Mouse (Mus musculus): ENCODE data around the gene Olfr1393. TPM values are rescaled to one million over a fixed set of nuclear protein-coding genes. Genes with fewer than 3 reads are reported as not detected.
A peak's percentile ranks its signal among the peaks of the same experiment; 100 is the strongest.
"Not testable (repeated sequence)": the region's sequence is repeated elsewhere in the genome, so short reads cannot be mapped to it uniquely, and the experiment has no call there.

Gene Olfr1393
- total RNA-seq, 2 experiments from 2014 or later, result 0.09 TPM; not detected in 1

DNA sequence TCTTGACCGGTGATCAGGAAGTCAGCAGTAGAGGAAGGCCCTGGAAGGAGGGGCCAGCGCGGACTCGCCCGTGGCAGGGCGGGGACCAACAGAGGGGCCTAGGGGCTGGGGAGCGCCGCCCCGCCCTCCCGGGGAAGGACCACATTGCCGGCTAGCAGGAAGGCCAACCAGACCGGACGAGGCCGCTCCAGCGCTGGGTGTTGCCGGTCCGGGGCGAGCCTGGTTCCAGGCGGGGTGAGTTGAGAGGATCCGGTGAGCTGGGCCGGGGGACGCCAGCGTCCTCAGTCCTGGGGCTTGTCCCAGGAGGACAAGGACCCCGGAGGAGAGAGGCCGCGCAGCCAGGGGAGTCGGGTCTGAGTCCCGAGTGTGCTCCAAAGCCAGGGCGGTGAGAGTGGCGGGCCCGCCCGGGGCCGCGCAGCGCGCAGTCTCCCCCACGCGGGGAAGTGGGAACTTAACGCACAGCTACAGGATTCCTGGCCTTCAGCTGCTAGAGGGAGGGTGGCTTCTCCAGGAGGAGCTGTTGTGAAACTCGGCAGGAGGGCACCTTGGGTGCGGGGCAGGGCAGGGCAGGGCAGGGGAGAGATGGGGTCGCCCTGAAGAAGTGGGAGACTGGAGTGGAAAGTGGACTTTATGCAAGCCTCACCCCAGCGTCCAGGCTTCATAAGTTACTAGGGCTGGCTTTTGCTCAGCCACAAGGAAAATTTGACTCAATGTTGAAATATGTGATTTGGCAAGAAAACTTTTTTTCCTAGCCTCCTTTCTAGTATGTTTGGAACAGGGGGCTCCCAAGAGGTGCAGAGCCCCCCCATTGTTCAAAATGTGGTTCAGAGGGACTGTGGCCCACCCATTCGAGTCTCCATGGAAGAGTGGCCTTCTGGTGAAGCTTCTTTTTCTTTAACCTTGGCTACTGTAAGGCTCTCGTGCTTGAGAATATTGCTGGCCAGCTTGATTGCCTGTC is 27.4 kb upstream of the Olfr1393 start:
- peak; percentile 89 for DNase-seq (ENCODE audit: low spot score)

DNA sequence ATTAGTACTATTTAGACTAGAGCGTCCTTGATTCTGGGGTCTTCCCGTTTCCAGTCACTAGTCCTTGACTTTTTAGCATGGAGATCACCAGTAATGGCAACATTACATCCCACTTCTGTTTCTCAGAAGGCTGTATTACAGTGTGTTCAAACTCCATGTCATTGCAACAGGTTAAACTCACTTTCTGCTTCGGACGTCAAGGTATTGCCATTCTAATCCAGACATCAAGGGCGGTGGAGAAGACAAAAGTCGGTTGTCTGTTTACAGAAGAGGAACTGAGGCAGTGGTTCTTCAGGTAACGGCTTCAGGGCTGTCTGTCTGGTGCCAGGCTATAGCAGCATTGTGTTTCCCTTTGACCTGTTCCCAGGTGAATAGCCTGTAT is 26.7 kb upstream of the Olfr1393 start:
- DNase-seq (ENCODE audit: low spot score), result no peak

DNA sequence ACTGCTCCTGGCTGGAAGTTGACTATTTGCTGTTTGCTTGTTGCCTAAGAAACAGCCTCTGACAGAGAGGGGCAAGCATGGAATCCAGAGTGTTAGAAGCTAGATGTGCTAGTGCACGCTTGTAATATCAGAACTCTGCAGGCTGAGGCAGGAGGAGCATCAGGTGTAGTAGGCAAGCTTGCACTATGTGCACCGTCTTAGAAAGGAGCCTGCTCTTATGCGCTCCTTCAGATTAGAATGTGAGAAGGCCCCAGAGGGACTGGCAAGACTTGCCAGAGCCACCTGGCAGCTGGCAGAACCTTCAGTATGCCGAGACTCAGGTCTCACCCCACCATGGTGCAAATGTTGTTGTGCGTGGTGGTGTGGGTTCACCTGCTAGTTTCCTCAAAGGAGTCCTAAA is 26.1 kb upstream of the Olfr1393 start:
- no peak for DNase-seq (ENCODE audit: low spot score)

DNA sequence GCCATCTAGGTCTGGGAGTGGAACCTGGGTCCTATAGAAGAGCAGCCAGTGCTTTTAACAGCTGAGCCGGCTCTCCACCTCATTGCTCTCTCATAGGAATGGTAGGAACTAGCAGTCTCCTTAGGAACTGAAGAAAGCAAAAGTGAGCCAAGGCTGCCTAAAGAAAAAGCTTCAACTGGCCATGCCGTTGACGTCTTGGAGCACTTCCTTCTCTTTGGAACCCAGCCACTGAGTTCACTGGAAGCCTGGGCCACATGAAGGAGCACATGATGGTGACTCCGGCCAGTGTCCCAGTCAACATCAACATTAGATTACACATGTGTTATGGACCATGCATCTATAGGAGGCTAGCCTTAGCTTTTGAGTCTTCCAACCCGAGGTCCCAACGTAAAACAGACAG is 25.1 kb upstream of the Olfr1393 start:
- no peak for DNase-seq (ENCODE audit: low spot score)

DNA sequence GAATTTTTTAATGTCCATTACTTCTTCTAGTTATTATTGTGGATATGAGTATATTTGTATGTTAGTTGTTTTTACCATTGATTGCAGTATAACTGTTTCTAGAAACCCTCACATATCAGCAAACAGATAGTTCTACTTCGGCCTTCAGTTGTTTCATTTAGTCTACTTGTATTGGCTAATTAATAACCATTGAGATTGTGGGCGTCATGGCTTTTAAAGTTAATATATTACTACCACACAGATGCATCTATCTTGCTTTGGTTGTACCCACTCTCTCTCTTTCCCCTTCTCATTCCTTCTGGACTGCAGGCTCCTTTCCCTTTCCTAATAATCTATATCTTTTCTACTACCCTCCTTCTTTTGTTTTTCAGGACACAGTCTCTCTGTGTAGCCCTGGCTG is 18.8 kb upstream of the Olfr1393 start:
- DNase-seq (ENCODE audit: low spot score), result no peak

DNA sequence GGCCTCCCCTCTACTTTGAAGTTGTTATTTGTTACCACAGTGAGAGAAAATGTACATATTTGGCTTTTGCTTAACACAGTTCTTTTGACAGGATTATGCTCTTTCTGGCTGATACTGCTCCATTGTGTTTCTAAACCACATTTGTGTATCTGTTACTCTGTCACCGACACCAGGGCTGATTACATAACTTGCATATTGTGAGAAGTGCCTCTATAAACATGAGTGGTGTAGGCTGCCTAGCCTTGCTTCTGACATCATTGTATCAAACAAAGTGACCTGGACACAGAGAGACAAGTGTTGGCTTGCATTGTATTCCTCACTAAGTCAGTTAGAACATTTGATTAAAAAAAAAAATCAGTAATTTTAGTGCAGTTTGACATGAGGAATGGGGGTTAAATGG is 18.3 kb upstream of the Olfr1393 start:
- no peak for DNase-seq (ENCODE audit: low spot score)

DNA sequence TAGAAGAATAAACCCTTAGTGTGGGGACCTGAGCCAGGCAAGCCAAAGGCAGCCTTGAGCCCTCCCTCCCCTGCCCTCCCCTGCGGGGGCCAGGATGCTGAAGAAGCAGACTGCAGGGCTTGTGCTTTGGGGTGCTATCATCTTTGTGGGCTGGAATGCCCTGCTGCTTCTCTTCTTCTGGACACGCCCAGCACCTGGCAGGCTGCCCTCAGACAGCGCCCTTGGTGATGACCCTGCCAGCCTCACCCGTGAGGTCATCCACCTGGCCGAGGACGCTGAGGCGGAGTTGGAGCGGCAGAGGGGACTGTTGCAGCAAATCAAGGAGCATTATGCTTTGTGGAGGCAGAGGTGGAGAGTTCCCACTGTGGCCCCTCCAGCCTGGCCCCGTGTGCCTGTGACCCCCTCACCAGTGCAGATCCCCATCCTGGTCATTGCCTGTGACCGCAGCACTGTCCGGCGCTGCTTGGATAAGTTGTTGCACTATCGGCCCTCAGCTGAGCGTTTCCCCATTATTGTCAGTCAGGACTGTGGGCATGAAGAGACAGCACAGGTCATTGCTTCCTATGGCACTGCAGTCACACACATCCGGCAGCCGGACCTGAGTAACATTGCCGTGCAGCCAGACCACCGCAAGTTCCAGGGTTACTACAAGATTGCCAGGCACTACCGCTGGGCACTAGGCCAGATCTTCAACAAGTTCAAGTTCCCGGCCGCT is 17.3 kb upstream of the Olfr1393 start:
- no peak for DNase-seq (ENCODE audit: low spot score)

DNA sequence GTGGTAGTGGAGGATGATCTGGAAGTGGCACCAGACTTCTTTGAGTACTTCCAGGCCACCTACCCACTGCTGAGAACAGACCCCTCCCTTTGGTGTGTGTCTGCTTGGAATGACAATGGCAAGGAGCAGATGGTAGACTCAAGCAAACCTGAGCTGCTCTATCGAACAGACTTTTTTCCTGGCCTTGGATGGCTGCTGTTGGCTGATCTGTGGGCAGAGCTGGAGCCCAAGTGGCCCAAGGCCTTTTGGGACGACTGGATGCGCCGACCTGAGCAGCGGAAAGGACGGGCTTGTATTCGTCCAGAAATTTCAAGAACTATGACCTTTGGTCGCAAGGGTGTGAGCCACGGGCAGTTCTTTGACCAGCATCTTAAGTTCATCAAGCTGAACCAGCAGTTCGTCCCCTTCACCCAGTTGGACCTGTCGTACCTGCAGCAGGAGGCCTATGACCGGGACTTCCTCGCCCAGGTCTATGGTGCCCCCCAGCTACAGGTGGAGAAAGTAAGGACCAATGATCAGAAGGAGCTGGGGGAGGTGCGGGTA is 16.7 kb upstream of the Olfr1393 start:
- DNase-seq (ENCODE audit: low spot score), result no peak

DNA sequence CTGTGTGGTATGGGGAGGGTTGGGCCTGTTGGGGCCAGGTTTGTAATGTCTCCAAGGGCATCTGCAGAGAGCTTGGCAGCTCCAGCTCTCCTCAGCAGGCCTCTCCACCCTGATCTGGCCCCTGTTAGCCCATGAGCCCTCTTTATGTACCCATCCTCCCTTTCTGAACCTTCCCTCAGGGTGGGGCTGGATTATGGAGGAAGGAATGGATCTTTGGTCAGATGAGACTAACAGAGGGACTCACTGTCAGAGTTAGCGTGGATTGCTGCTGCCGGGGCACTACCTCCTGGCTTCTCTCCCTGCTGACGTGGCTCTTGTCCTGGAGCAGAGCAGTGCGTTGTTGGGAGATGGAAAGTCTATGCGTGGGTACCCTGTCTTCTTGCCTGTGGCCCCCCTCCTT is 15.8 kb upstream of the Olfr1393 start:
- no peak for DNase-seq (ENCODE audit: low spot score)

DNA sequence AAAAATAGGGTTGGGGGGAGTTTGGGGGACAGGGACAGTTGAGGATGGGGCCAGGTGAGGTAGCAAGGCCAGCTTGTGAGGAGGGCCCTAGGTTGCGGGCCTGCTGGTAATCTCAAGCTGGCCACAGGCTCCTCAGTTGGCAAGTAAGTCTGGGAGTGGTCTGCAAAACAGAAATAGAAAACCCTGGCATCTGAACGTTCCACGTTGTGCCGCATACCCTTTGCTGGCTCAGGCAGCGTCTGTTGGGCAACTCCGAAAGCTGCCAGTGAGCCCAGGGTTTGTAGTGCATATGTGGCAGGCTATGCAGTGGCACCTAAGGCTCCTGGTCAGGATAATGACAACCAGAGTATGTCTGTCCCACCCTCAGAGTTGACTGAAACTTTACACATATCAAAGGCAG is 15.0 kb upstream of the Olfr1393 start:
- no peak for DNase-seq (ENCODE audit: low spot score)

DNA sequence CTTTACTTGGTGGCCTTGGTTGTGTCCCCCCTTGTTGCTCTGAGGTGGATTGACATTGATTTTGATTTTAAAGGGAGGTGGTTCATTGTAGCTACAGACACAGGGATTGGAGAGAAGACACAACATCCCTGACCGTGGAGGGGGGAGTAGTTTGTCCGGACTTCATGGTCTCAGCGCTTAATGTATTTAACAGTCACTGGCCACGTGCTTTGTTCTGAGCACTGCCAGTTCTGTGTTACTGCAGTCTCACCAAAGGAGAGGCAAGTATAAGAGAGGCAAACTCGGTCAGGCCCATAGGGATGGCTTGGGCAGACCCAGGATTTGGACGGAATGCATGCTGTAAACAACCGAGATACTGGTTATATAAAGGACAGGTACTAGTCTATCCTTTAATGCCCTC is 14.0 kb upstream of the Olfr1393 start:
- DNase-seq (ENCODE audit: low spot score), result no peak

DNA sequence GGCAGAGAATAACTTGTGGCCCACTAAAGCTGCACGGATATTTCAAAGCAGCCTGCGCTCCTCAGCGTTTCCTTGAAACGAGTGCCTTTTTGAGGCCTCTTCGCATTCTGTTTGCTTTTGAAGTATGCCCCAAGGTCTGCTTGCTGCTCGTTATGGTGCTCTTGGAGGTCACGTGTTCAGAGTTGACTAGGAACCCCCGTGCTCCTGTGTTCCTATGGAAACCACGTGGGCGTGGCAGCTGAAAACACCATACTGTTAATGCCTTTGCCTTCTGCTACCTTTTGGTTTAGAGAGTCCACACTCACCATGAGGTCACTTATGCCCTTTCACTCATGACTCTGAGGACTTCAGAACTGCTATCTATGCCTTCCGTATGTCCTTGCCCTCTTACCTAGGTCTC is 13.5 kb upstream of the Olfr1393 start:
- no peak for DNase-seq (ENCODE audit: low spot score)

DNA sequence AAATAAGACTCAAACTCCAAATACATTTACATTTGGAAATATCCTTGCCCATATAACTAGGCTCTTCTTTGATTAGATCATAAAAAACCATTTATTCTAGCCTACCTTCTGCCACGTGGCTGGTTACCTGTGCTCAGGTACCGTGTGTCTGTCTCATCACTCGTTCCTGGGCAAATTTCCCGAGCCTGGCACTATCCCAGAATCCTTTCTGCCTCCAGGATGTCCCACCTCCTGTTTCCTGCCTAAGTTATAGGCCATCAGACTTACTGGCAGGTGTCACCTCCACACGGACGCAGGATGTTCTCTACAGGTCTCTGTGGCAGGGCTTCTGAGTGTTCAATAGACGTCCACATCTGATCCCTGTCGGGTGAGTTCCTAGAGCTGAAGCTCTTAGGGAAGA is 13.0 kb upstream of the Olfr1393 start:
- DNase-seq (ENCODE audit: low spot score), result no peak

DNA sequence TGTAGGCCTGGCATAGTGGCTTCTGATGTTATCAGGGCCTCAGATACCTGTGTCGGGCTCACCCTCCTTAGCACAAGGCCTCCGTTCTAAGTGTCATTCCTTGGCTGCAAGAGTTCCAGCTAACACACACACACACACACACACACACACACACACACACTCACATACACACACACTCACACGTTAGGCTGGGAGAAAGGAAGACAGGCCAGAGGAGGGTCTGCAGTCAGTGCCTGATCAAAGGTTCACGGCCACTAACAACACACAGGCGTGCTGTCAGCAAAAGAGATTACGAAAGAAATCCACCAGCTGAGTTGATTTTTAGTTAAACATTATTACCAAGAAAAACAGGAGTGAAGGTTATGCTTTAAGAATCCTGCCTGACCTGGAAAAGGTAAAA is 11.4 kb upstream of the Olfr1393 start:
- DNase-seq (ENCODE audit: low spot score), result no peak

DNA sequence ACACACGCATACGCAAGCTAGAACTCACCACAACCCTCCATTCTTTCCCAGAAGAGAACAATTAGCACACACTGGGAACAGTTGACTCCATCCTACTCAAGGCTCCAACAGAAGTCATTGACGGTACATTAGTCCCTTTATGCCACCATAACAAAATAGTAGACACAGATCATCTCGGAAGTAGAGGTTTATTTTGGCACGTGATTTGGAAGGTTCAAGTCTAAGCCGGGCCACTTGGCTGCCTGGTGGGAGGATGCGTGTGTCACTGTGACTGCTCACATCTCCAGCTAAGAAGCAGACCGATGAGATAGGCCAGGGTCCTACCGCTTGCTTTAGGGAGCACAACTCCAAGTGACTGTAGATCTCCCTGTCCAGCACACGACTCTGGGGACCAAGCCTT is 10.8 kb upstream of the Olfr1393 start:
- no peak for DNase-seq (ENCODE audit: low spot score)

DNA sequence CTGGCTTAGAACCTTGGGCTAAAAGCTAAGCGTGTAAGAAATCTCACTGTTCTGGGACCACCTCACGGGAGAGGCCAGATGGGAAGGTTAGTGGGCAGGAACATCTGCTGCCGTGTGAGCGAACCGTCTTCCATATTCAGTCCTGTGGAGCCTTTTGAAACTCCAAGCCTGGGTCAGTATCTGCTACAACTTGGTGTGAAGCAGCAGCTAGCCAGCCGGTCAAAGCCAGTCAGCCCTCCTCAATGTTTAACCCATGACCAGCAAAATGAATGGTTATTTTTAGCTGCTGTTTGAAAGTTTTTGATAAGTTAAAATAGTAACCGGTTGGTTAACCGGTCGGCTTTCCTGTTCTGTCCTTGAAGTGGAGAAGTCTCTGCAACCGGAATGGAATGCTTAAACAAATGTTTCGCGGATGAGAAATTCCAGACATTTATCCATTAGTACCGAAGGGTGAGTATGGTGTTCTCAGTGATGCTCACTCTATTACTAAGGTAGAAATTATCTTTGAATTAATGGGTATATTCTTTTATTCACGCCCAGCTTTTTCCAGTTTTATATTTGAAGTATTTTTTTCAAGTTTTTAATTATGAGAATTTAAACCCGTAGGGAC is 10.0 kb upstream of the Olfr1393 start:
- no peak for DNase-seq (ENCODE audit: low spot score)

DNA sequence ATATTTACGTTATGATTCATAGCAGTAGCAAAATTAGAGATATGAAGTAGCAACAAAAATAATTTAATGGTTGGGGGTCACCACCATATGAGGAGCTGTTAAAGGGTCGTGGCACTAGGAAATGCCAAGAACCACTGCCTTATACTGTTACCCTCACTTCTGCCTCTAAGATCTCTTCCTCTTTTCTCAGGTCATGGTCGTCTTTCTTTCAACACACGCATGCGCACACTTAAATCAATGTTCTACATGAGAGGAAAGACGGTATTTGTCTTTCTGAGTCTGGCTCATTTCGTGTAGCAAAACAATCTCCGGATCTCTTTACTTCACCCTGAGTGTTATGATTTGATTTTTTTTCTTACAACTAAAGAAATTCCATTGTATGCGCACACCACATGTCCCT is 8.3 kb upstream of the Olfr1393 start:
- DNase-seq (ENCODE audit: low spot score), result no peak

DNA sequence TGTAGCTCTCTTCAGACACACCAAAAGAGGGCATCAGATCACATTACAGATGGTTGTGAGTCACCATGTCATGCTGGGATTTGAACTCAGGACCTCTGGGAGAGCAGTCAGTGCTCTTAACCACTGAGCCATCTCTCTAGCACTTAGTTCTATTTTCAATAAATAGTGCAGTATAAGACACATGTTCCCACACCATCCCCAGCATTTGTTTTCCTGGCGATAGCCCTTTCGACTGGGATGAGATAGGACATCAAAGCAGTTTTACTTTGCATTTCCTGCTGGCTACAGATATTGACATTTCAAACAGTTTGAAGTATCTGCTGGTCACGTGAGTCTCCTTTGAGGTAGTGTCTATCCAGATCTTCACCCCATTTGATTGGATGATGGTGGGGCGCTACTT is 7.7 kb upstream of the Olfr1393 start:
- DNase-seq (ENCODE audit: low spot score), result no peak

DNA sequence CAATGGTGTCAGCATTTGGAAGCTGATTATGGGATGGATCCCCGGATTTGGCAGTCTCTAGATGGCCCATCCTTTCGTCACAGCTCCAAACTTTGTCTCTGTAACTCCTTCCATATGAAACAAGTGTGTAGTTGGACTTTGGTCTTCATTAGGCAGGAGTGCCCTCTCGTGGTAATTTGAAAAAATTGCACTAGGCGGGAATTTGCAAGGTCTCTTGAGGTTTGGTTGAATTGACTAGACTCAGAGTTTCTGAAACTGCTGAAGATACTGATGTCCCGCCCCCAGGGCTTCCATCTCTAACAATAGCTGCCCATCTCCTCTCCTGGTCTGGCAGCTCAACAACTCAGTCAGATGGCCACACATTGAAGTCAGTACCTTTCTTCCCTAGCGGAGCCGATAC is 6.8 kb upstream of the Olfr1393 start:
- DNase-seq (ENCODE audit: low spot score), result peak; percentile 56

DNA sequence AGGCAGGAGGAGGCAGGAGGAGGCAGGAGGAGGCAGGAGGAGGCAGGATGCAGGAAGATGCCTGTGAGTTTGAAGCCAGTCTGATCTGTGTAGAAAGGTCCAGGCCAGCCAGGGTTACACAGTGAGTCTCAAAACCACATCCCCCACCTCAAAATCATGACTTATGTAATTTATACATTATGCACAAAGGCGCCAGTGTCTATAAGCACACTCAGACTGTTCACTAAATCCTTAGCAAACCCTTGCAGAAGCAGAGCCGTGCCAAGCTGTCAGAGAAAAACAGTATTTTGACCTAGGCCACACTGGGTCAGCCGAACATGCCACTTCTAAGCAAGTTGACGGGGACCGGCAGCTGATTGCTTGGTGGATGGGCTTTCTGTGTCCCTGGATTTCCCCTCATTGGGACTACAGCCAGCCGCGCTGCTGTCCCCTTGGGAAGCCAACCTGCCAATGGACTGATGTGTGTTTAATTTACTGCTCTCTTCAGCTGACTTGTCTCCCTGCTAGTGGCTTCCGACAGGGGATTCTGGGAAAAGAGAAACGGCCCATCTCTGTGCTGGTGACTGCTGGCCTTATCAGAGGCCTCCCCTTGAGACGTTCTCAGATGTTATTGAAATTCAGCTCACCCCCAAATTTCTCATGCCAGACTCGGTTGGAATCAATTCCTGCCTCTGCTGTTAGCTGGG is 4.1 kb upstream of the Olfr1393 start:
- no peak for DNase-seq (ENCODE audit: low spot score)

DNA sequence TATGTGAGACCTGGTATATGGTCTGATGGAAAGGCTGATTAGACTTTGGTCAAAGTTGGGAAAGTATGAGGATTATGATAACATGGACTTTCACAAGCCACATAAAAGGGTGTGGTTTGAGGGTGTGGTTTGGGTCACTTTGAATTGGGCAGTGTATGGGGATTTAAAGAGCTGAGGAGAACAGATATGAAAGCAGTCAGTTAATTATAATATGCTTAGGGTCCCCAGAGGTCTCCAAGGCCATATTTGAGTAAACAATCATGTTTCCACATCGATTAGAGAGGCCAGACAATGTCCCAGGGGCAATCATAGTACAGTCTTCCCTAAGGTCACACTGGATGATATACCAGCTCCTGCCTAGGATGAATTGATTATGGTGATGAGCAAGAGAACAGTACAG is 6.9 kb downstream of the Olfr1393 start, which contains the start of gene Olfr1392:
Gene Olfr1392, plus strand, starts transcription at position 301 of the 400 bp plus-strand sequence.
- not testable (repeated sequence) for DNase-seq (ENCODE audit: low spot score)
